Mouse (Mus musculus): ENCODE measurements around the gene Ankrd22. TPM values are rescaled to one million over a fixed set of nuclear protein-coding genes. Genes with fewer than 3 reads are reported as not detected.

The Ankrd22 gene
- polyA plus RNA-seq, 1 experiment from 2014 or later = not detected

DNA sequence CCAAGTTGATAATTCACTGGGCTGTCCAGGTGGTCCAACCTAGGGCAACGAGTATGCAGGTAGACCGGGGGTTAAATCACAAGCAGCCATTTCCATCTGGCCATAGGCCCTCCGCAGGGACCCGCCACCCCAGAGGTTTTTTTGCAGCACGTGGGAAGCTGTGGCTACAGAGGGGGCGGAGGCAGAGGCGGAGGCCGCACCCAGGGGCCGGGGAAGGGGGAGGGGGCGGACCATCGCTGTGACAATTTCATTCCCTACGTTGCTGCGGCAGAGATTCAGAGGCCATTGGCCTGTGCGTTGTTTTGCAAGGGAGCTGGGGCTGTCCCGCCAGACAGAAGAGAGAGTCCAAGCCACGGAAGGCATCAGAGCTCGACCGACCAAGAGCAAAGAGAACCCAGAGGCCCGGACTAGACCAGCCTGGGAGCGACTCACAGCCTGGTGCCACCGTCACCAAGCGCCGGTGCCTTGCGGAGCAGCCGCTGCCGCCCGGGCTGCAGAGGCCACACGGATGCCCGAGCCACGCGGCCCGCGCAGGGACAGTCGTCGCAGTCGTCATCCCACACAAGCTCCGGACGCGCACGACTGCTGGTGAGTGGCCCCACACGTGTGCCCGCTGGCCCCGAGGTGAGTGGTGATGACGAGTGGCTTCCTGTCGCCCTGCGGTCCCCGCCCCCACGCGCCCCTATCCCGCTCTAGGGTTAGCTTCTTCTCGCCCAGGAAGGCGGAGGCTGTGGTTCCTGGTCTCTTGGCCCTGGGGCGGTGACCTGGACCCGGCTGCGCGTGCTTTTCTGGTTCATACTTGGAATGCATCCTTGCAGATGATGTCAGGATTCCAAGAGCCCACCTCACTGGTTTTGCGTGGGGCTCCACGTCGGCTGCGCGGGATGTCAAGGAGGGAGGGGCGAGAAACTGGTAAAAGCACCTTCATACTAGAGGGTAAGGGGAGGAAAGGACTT is 26.4 kb upstream of the Ankrd22 start, which contains the start of gene Stambpl1:
Gene Stambpl1, plus strand, starts transcription at position 222 of the 956 bp plus-strand sequence.
- WGBS = under 1% methylated on average over 61 of the region's 62 CpGs
- Histone ChIP-seq H3K27ac (ENCODE audit: low read depth, low read length) (no peak within 1 kb of the TSS), H3K27me3 (replicated peaks; ENCODE audit: control insufficient read depth, insufficient read depth, low read length) (no peaks in the 10 kb centered on the region)

DNA sequence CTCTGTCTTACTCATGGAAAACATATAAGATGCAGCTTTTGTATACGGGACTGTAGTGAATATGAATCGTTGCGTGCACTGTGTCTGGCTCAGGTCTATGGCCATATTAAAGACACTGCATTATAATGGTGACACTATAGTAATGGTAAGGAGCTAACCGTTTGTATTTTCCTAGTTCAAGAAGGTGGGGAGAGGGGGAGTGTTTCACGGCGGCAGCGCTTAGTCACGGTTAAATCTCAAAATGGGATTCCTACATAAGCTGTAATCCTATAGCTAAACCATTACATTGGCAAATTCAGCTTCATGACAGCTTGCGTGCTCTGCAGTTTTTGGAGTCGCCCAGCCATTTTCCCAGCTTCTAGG is 25.8 kb upstream of the Ankrd22 start:
- Histone ChIP-seq H3K4me1 (ENCODE audit: control insufficient read depth, insufficient read depth, low read length) (peaks cover 3% of the 10 kb centered on the region; the same call in 1 of the 2 replicates), H3K4me2 (ENCODE audit: low read length) (peak overlapping the region; percentile 97), H3K36me3 (ENCODE audit: control insufficient read depth, insufficient read depth, low read length) (no peaks in the 10 kb centered on the region), H3K27ac (ENCODE audit: low read depth, low read length) (no peak overlapping the region), H3K27me3 (replicated peaks; ENCODE audit: control insufficient read depth, insufficient read depth, low read length) (no peaks in the 10 kb centered on the region), H3K9me3 (replicated peaks; ENCODE audit: control insufficient read depth, low read length) (no peaks in the 10 kb centered on the region), H3K9ac (ENCODE audit: low read length) (peak overlapping the region; percentile 73), H3K4me3 (ENCODE audit: low read depth, low read length) (peak overlapping the region; percentile 66)
- peak; percentile 24 for ATAC-seq
- WGBS = 21% methylated on average over 10 of the region's 10 CpGs
- DNase-seq (ENCODE audit: low spot score) = no peak

More for the DNA sequence above, 26.4 kb upstream of the Ankrd22 start, which contains the start of gene Stambpl1:
- Histone ChIP-seq H3K4me1 (ENCODE audit: control insufficient read depth, insufficient read depth, low read length) (peaks cover 3% of the 10 kb centered on the region; the same call in 1 of the 2 replicates), H3K9ac (ENCODE audit: low read length) (peak within 1 kb of the TSS; percentile 73), H3K4me2 (ENCODE audit: low read length) (peak within 1 kb of the TSS; percentile 97), H3K36me3 (ENCODE audit: control insufficient read depth, insufficient read depth, low read length) (no peaks in the 10 kb centered on the region), H3K9me3 (replicated peaks; ENCODE audit: control insufficient read depth, low read length) (no peaks in the 10 kb centered on the region), H3K4me3 (ENCODE audit: low read depth, low read length) (peak within 1 kb of the TSS; percentile 66)
- ATAC-seq (peak; percentile 84), DNase-seq (ENCODE audit: low spot score) (peak; percentile 50)

DNA sequence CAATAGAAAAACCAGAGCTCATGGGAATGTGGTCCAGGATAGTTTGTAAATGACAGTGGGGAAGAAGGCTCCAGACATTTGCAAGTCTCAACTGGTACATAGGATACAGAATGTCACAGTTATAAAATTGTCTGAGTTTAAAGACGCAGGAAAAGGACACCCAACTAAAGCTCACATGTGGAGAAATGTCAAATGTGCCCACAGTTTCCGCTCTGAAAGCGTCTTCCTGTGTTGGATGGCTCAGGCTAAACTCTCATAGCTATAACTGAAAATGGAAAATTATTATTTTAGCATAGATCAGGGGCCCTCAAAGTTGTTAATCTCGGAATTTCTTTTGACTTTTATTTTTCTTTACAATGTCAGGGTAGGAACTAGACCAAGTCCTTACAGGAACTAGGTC is 21.0 kb upstream of the Ankrd22 start:
- 91% methylated on average over 4 of the region's 4 CpGs for WGBS
- no peak overlapping the region for H3K9ac ChIP-seq (ENCODE audit: low read length)
- no peak overlapping the region for H3K4me2 ChIP-seq (ENCODE audit: low read length)
- no peaks in the 10 kb centered on the region for H3K36me3 ChIP-seq (ENCODE audit: control insufficient read depth, insufficient read depth, low read length)
- H3K4me1 ChIP-seq (ENCODE audit: control insufficient read depth, insufficient read depth, low read length) = no peaks in the 10 kb centered on the region
- no peak overlapping the region for H3K4me3 ChIP-seq (ENCODE audit: low read depth, low read length)
- DNase-seq (ENCODE audit: low spot score) (no peak), ATAC-seq (no peak)
- H3K9me3 ChIP-seq (replicated peaks; ENCODE audit: control insufficient read depth, low read length) = no peaks in the 10 kb centered on the region
- H3K27ac ChIP-seq (ENCODE audit: low read depth, low read length) = no peak overlapping the region
- H3K27me3 ChIP-seq (replicated peaks; ENCODE audit: control insufficient read depth, insufficient read depth, low read length) = no peaks in the 10 kb centered on the region

DNA sequence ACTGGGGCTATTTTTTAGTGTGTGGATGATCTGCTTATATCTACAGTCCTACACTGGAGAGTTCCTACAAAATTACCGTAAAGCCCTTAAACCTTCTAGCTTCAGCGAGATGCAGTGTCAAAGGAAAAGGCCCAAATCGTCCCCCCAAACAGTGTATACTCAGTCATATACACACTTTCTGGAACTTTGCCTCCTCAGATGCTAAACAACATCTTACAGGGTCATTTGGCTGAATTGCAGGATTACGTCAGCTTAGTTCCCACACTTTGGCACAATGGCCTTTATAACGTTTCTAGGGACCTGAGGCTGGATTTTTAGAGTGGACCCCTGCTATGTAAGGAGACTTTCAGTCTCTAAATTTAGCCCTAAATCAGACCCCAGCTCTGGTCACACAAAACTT is 16.6 kb upstream of the Ankrd22 start:
- H3K9ac ChIP-seq (ENCODE audit: low read length) = no peak overlapping the region
- DNase-seq (ENCODE audit: low spot score) (peak; percentile 54), ATAC-seq (0 out of 2 replicates have a peak, but pooled peaks have one; percentile 20)
- no peaks in the 10 kb centered on the region for H3K9me3 ChIP-seq (replicated peaks; ENCODE audit: control insufficient read depth, low read length)
- no peak overlapping the region for H3K27ac ChIP-seq (ENCODE audit: low read depth, low read length)
- H3K4me1 ChIP-seq (ENCODE audit: control insufficient read depth, insufficient read depth, low read length) = no peaks in the 10 kb centered on the region
- 46% methylated on average over 5 of the region's 5 CpGs for WGBS
- H3K36me3 ChIP-seq (ENCODE audit: control insufficient read depth, insufficient read depth, low read length) = no peaks in the 10 kb centered on the region
- no peaks in the 10 kb centered on the region for H3K27me3 ChIP-seq (replicated peaks; ENCODE audit: control insufficient read depth, insufficient read depth, low read length)
- no peak overlapping the region for H3K4me3 ChIP-seq (ENCODE audit: low read depth, low read length)
- H3K4me2 ChIP-seq (ENCODE audit: low read length) = no peak overlapping the region

DNA sequence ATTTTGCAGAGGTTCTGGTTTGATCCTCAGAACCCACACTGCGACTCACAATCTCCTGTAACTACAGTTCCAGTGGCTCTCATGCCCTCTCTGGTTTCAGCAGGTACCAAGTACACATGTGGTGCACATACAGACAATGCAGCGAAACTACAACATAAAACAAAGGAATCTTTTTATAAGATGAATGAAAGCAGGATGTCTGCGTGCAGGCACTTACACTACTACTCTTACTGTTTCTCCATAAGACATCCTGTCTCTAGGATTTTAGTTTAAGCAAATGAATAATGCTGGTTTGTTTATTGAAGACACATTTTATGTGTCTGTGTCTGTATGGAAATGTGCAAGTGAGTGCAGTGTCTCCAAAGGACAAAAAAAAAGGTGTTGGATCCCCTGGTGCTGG is 15.4 kb upstream of the Ankrd22 start:
- ATAC-seq (no peak), DNase-seq (ENCODE audit: low spot score) (no peak)
- no peaks in the 10 kb centered on the region for H3K36me3 ChIP-seq (ENCODE audit: control insufficient read depth, insufficient read depth, low read length)
- no peaks in the 10 kb centered on the region for H3K27me3 ChIP-seq (replicated peaks; ENCODE audit: control insufficient read depth, insufficient read depth, low read length)
- H3K4me1 ChIP-seq (ENCODE audit: control insufficient read depth, insufficient read depth, low read length) = no peaks in the 10 kb centered on the region
- WGBS = 85% methylated on average over 3 of the region's 3 CpGs
- no peak overlapping the region for H3K4me3 ChIP-seq (ENCODE audit: low read depth, low read length)
- no peak overlapping the region for H3K4me2 ChIP-seq (ENCODE audit: low read length)
- no peaks in the 10 kb centered on the region for H3K9me3 ChIP-seq (replicated peaks; ENCODE audit: control insufficient read depth, low read length)
- no peak overlapping the region for H3K27ac ChIP-seq (ENCODE audit: low read depth, low read length)
- no peak overlapping the region for H3K9ac ChIP-seq (ENCODE audit: low read length)

DNA sequence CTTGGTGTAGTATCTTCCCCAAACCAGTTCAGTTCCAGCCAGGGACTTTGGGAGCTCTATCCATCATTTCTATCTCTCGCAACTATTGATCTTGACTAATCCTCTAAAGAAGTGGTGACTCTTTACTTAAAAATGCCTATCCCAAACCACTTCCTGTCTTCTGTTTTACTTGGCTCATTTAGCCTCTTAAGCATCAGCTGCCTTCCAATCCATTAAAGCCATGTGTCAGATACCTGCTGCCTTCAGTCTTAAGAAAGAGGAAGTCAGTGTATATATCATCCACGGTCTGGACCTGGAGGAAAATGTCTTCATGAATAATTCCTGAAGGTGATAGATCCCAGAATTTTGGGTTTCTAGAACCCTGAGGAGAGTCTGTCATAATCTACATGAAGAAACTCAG is 14.5 kb upstream of the Ankrd22 start:
- no peak overlapping the region for H3K4me3 ChIP-seq (ENCODE audit: low read depth, low read length)
- no peak overlapping the region for H3K27ac ChIP-seq (ENCODE audit: low read depth, low read length)
- DNase-seq (ENCODE audit: low spot score) = no peak
- no peak overlapping the region for H3K4me2 ChIP-seq (ENCODE audit: low read length)
- H3K36me3 ChIP-seq (ENCODE audit: control insufficient read depth, insufficient read depth, low read length) = no peaks in the 10 kb centered on the region
- WGBS = 91% methylated on average over 2 of the region's 2 CpGs
- no peaks in the 10 kb centered on the region for H3K4me1 ChIP-seq (ENCODE audit: control insufficient read depth, insufficient read depth, low read length)
- H3K9me3 ChIP-seq (replicated peaks; ENCODE audit: control insufficient read depth, low read length) = no peaks in the 10 kb centered on the region
- H3K9ac ChIP-seq (ENCODE audit: low read length) = no peak overlapping the region
- H3K27me3 ChIP-seq (replicated peaks; ENCODE audit: control insufficient read depth, insufficient read depth, low read length) = no peaks in the 10 kb centered on the region
- no peak for ATAC-seq

DNA sequence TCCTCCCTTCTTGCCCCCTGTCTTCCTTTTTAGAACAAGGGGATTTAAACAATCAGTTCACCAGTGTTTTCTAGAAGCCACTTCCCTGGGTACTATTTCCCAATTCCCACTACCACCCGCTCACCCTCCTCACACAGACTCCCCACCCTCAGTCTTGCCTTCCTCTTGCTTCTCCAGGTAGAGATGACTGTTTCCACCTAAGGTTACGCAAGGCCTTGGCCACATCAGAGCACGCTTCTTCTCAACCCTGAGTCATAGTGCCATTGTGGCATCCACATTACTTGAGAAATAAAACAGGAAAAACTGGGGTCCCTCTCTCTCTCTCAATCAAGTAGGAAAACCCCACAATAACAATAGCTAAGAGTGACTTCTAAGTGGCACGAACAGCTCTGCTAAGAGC is 13.3 kb upstream of the Ankrd22 start:
- WGBS = 91% methylated on average over 4 of the region's 4 CpGs
- H3K4me3 ChIP-seq (ENCODE audit: low read depth, low read length) = no peak overlapping the region
- H3K36me3 ChIP-seq (ENCODE audit: control insufficient read depth, insufficient read depth, low read length) = no peaks in the 10 kb centered on the region
- H3K27ac ChIP-seq (ENCODE audit: low read depth, low read length) = no peak overlapping the region
- no peak overlapping the region for H3K9ac ChIP-seq (ENCODE audit: low read length)
- H3K4me2 ChIP-seq (ENCODE audit: low read length) = no peak overlapping the region
- DNase-seq (ENCODE audit: low spot score) = no peak
- H3K9me3 ChIP-seq (replicated peaks; ENCODE audit: control insufficient read depth, low read length) = no peaks in the 10 kb centered on the region
- no peaks in the 10 kb centered on the region for H3K4me1 ChIP-seq (ENCODE audit: control insufficient read depth, insufficient read depth, low read length)
- no peaks in the 10 kb centered on the region for H3K27me3 ChIP-seq (replicated peaks; ENCODE audit: control insufficient read depth, insufficient read depth, low read length)
- no peak for ATAC-seq

DNA sequence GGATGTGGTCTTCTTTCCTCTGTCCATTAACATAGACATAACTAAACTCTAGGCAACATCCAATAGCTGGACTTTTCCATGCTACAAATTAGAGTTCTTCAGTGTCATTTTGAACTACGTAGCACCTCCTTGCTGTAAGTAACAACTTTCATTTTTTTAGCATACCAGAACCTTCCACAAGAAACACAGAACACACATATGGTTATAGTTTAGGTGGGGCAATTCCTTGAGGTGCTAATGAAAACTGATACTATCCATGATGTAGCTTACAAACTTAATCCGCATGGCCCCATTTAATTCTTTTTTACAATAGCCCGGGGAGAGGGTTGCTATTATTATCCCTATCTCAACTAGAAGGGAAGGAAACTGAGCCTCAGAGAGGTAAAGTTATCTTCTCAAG is 8.2 kb upstream of the Ankrd22 start:
- 83% methylated on average over 3 of the region's 3 CpGs for WGBS
- ATAC-seq (no peak), DNase-seq (ENCODE audit: low spot score) (no peak)
- no peak overlapping the region for H3K4me2 ChIP-seq (ENCODE audit: low read length)
- H3K9me3 ChIP-seq (replicated peaks; ENCODE audit: control insufficient read depth, low read length) = no peaks in the 10 kb centered on the region
- H3K36me3 ChIP-seq (ENCODE audit: control insufficient read depth, insufficient read depth, low read length) = no peaks in the 10 kb centered on the region
- H3K4me1 ChIP-seq (ENCODE audit: control insufficient read depth, insufficient read depth, low read length) = no peaks in the 10 kb centered on the region
- H3K9ac ChIP-seq (ENCODE audit: low read length) = no peak overlapping the region
- no peak overlapping the region for H3K27ac ChIP-seq (ENCODE audit: low read depth, low read length)
- H3K4me3 ChIP-seq (ENCODE audit: low read depth, low read length) = no peak overlapping the region
- H3K27me3 ChIP-seq (replicated peaks; ENCODE audit: control insufficient read depth, insufficient read depth, low read length) = no peaks in the 10 kb centered on the region

DNA sequence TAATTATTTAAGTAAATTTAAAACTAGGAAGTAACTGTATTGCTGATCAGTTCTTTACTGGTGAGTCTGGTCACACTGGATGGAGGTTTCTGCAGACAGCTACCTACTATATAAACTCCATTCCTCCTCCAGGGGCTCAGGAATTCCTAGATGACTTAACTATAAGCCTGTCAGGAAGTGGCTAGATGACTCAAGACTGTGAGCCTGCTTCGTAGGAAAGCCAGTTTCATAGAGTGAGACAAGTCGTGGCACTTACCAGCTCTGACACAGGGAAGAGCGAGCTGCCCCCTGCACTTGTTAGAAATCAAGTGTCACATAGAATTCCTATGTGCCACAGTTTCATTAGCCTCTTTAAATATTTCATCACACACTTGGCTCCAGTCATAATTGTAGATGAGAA is 5.3 kb upstream of the Ankrd22 start:
- WGBS = 74% methylated on average over 3 of the region's 3 CpGs
- no peak overlapping the region for H3K4me2 ChIP-seq (ENCODE audit: low read length)

More for the DNA sequence above, 5.3 kb upstream of the Ankrd22 start:
- no peak for ATAC-seq
- Histone ChIP-seq H3K36me3 (ENCODE audit: control insufficient read depth, insufficient read depth, low read length) (no peaks in the 10 kb centered on the region), H3K27me3 (replicated peaks; ENCODE audit: control insufficient read depth, insufficient read depth, low read length) (no peaks in the 10 kb centered on the region), H3K4me3 (ENCODE audit: low read depth, low read length) (no peak overlapping the region), H3K27ac (ENCODE audit: low read depth, low read length) (no peak overlapping the region), H3K4me1 (ENCODE audit: control insufficient read depth, insufficient read depth, low read length) (no peaks in the 10 kb centered on the region), H3K9ac (ENCODE audit: low read length) (no peak overlapping the region), H3K9me3 (replicated peaks; ENCODE audit: control insufficient read depth, low read length) (no peaks in the 10 kb centered on the region)
- DNase-seq (ENCODE audit: low spot score) = no peak

Data from forebrain, embryonic 14.5 days (tissue).